Mouse (Mus musculus): ENCODE measurements at regions not wholly inside any gene's neighbourhood (a gene's known extent, or its start where the extent isn't known, plus 50 kb on each side); places are given as distances from the start of the nearest gene placed in this dataset.

DNA sequence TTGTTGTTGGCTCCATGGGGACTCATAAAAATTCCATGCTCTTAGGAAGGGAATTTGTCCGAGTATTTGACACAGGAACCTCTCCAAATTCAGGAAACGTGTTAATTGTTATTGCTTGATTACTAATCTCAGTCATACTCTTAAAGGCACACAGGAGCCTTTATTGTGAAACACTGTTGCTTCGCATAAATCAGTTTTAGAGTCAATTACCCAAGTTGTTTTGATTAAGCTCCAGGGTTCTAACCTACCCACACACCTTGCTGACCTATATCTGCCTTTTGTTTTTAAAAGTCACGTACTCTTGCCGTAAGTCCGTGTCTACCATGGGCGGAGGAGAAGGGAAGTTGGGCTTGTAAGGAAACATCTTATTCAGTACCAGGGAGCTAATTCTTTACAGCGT, 89.6 kb upstream of the Cxadr start:
- 84% methylated on average over 8 of the region's 8 CpGs for WGBS
- H3K9me3 ChIP-seq, result no peaks in the 10 kb centered on the region
- H3K4me3 ChIP-seq, result no peak overlapping the region
- H3K27ac ChIP-seq, result no peak overlapping the region
- H3K27me3 ChIP-seq, result no peaks in the 10 kb centered on the region
- no peaks in the 10 kb centered on the region for H3K36me3 ChIP-seq
- ATAC-seq (ENCODE audit: low FRiP score), result no peak
- no peaks in the 10 kb centered on the region for H3K4me1 ChIP-seq (replicated peaks)
- no peak overlapping the region for H3K9ac ChIP-seq
- no peak overlapping the region for H3K4me2 ChIP-seq

DNA sequence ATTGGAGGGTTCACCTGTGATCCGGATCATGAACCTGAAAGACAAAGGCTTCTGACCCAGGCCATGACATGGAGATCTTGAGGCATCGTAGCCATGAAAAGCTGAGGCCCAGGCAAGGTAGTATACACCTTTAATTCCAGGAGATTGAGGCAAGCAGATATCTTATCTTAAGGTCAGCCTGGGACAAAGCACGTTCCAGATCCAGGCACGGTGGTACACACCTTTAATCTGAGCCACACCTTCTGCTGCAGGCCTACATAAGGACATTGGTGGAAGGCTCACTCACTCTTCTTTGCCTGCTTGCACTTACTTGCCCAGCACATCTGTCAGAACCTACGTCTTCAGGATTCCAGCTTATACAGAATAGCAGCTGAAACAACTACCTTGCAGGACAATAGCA, 93.0 kb upstream of the Cxadr start:
- no peak overlapping the region for H3K4me2 ChIP-seq
- no peak overlapping the region for H3K27ac ChIP-seq
- no peak overlapping the region for H3K9ac ChIP-seq
- ATAC-seq (ENCODE audit: low FRiP score), result no peak
- no peak overlapping the region for H3K4me3 ChIP-seq
- H3K9me3 ChIP-seq, result no peaks in the 10 kb centered on the region
- no peaks in the 10 kb centered on the region for H3K27me3 ChIP-seq
- H3K36me3 ChIP-seq, result no peaks in the 10 kb centered on the region
- H3K4me1 ChIP-seq (replicated peaks), result no peaks in the 10 kb centered on the region
- 91% methylated on average over 5 of the region's 5 CpGs for WGBS

DNA sequence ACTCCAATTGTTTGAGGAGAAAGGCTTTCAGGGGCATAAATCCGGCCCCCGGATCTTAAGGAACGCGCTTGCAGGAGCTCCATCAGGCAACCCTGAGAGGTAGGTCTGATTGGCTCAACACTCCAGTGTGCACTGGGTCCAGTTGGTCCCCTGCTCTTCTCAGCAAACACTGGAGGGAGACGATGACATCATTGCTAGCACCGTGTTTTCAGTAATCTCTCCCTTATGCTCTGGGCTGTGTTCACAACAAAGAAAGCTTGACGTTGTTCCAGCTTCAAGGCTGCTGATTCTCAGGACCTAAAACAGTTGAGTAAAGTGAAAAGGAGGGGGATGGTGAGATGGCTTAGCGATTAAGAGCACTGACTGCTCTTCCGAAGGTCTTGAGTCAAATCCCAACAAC, 97.0 kb upstream of the Cxadr start:
- 85% methylated on average over 9 of the region's 9 CpGs for WGBS

DNA sequence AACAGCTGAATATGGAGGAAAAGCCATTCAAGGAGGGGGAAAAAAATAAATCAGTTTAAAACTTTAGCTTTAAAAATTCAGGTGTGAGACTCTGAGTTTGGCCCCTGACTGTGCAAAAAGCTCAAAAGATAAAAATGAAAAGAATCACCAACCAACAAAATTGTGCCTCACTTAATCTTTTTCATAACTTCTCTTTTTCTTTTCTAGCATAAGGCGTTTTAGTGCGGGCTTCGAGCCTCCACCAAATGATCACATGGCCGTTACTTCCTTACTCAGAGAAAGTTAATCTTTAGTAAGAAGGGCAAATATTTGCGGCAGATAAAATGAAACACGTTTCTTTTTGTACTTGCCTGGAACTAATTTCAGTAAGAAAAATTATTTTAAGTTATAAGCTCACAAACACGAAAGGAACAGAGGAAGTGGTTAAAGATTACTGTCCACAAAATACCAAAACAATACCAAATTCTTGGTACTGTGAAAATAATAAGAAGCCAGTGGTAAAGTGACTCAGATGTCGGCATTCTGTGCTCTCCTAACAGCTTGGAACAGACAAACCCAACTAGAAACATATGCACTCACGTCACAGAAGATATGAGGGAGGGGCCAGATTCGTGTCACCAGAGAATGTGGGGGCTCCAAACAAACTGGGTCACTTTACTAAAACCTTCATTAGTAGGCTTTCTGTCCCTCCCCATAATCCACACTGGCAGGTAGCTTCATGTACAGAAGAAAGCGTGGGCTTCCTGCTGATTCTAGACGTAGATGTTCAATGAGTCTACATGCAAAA, 101.1 kb upstream of the Cxadr start:
- H3K9me3 ChIP-seq, result no peaks in the 10 kb centered on the region
- ATAC-seq (ENCODE audit: low FRiP score), result no peak
- H3K27me3 ChIP-seq, result no peaks in the 10 kb centered on the region
- H3K9ac ChIP-seq, result no peak overlapping the region
- no peaks in the 10 kb centered on the region; the same call in 1 of the 2 replicates for H3K4me1 ChIP-seq (replicated peaks)
- no peak overlapping the region for H3K4me3 ChIP-seq
- no peak overlapping the region for H3K4me2 ChIP-seq
- no peak overlapping the region for H3K27ac ChIP-seq
- 87% methylated on average over 12 of the region's 12 CpGs for WGBS
- no peaks in the 10 kb centered on the region for H3K36me3 ChIP-seq

More for the DNA sequence above, 97.0 kb upstream of the Cxadr start:
- Histone ChIP-seq H3K9me3 (no peaks in the 10 kb centered on the region), H3K9ac (no peak overlapping the region), H3K4me2 (no peak overlapping the region), H3K4me1 (replicated peaks) (no peaks in the 10 kb centered on the region), H3K36me3 (no peaks in the 10 kb centered on the region), H3K27ac (no peak overlapping the region), H3K4me3 (no peak overlapping the region), H3K27me3 (no peaks in the 10 kb centered on the region)
- ATAC-seq (ENCODE audit: low FRiP score), result no peak

DNA sequence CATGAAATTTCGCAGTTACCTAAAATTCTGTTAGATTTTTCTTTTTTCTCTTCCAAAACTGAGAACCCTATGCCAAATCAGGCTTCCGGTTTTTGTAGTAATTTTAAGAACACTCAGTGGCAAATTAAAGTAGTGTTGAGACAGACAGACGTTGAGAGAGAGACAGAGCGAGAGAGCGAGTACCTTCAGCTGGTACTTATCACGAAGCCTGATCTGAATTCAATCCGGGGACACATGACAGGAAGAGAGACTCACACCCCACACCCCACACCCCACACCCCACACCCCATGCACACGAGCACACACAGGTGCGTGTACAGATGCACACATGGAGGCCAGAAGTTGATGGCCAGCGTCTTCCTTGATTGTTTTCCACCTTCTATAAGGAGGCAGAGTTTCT, 102.0 kb upstream of the Cxadr start:
- WGBS, result 82% methylated on average over 10 of the region's 10 CpGs
- Histone ChIP-seq H3K4me3 (no peak overlapping the region), H3K27me3 (no peaks in the 10 kb centered on the region), H3K9me3 (no peaks in the 10 kb centered on the region), H3K9ac (no peak overlapping the region), H3K4me1 (replicated peaks) (no peaks in the 10 kb centered on the region; the same call in 1 of the 2 replicates), H3K4me2 (no peak overlapping the region), H3K36me3 (no peaks in the 10 kb centered on the region), H3K27ac (no peak overlapping the region)
- ATAC-seq (ENCODE audit: low FRiP score), result no peak

DNA sequence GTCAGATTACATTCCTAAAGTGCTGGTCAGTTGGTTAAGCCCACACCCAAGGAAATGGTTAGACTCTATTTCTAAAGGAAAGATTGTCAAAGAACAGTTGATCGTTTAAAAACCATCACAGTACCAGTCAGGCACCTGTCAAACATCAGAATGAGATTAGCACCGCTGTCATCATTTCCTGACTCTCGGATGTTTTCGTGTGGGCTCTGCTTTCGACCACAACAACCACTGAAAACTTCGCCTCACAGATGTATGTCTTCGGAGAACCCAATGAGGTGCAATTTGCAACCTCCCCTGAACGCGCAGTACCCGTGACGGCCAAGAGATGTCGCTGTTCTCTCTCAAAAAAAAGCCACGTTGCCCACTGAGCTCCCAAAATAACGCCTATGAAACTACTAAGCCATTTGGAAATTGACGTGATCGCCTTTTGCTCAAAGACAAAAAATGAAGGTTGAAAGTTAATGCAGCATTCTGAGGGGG, 102.6 kb upstream of the Cxadr start:
- H3K9ac ChIP-seq, result no peak overlapping the region
- H3K4me1 ChIP-seq (replicated peaks), result no peaks in the 10 kb centered on the region; the same call in 1 of the 2 replicates
- H3K9me3 ChIP-seq, result no peaks in the 10 kb centered on the region
- WGBS, result 8% methylated on average over 16 of the region's 16 CpGs
- ATAC-seq (ENCODE audit: low FRiP score), result no peak
- no peaks in the 10 kb centered on the region for H3K27me3 ChIP-seq
- no peak overlapping the region for H3K4me3 ChIP-seq
- no peaks in the 10 kb centered on the region for H3K36me3 ChIP-seq
- H3K4me2 ChIP-seq, result no peak overlapping the region
- H3K27ac ChIP-seq, result no peak overlapping the region

DNA sequence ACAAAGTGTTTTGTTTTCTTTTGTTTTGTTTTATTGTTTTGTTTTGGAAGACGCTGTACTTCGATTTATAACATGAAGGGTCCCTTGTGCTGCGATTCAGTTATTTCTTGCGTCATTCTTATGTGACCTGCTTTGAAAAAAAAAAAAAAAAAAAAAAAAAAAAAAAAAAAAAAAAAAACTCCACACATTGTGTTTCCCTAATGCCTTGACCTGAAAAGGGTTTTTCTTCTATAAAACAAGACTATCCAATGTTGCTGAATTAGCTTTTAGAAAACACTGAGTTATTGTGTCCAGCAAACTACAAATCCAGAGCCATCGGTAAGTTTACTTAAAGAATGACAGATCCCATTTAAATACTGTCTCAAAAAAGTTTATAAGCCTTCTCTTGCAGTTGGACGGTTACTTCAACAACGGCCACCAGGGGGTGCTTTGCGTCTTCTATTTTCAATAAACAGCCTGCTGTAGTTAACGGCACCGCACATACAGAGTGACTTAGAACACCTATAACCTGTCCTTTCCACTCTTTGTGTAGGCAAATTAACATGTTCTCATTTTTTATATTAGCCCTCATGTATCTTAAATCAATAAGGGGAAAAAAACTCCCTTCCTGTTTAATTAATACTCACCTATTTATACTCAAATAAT, 103.9 kb upstream of the Cxadr start:
- Histone ChIP-seq H3K4me2 (no peak overlapping the region), H3K36me3 (no peaks in the 10 kb centered on the region), H3K27me3 (no peaks in the 10 kb centered on the region), H3K9ac (no peak overlapping the region), H3K9me3 (no peaks in the 10 kb centered on the region), H3K27ac (no peak overlapping the region), H3K4me1 (replicated peaks) (no peaks in the 10 kb centered on the region; the same call in 1 of the 2 replicates), H3K4me3 (no peak overlapping the region)
- ATAC-seq (ENCODE audit: low FRiP score), result no peak
- WGBS, result 13% methylated on average over 10 of the region's 10 CpGs

DNA sequence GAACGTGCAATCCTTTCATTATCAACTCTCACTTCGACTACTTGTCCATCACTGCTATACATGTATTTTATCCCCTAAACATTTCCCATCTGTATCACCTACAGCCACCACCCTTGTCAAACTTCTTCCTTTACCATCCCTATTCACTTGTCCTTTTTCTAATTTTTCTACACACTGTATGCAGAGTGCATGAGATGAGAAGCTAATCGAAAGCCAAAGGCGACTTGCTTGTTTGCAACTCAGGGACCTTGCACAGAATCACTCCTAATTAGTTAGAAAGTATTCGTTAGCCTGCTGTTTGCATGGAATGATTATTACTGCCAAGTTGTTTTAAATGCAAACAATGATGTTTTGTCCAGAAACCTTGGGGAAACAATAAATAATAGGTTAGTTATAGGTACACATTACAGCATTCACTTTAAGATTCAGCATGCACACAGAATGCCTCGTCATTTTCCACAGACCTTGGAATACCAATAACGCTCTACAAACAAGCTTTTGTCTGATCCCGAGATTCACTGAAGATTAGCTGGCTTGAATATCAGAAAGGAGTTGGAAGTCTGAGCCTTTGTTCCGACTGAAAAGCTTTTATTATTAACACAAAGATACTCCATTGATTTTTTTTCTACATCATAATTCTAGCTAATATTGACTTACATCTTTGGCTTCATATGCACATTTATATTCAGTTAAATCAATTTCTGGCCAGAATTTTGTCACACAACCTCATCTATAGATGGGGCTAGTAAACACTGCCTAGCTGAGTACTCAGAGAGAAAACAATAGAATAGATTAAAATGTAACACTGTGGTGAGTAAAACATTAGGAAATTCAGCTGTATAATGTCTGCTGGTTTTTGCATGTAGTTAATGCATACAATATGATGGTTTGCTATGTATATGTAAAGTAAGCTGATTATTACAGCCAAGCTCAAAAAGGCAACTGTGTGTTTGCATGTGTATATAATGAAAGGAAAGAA, 130.4 kb upstream of the Cxadr start:
- H3K4me2 ChIP-seq, result no peak overlapping the region
- no peaks in the 10 kb centered on the region for H3K4me1 ChIP-seq (replicated peaks)
- no peaks in the 10 kb centered on the region for H3K27me3 ChIP-seq
- no peak overlapping the region for H3K27ac ChIP-seq
- no peak overlapping the region for H3K4me3 ChIP-seq
- 67% methylated on average over 9 of the region's 9 CpGs for WGBS
- no peak overlapping the region for H3K9ac ChIP-seq
- no peak for ATAC-seq (ENCODE audit: low FRiP score)
- H3K36me3 ChIP-seq, result no peaks in the 10 kb centered on the region
- no peaks in the 10 kb centered on the region for H3K9me3 ChIP-seq

DNA sequence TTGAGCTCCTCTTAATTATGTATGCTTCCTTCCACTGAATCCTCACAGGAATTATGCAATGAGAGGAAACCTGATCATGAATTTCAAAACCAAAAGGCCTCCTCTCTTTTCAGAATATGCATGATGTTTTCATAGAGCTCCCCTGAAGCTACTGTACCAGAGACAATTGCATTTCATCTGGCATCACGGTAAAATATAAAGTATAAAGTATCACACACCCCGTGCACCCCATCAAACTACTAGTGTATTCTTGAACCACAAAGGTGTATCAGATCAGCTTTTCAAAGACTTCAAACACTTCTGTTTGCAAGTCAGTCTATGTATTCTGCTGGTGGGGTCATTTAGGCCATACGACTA, 144.4 kb upstream of the Cxadr start:
- peak overlapping the region; percentile 66 for H3K27ac ChIP-seq
- no peak overlapping the region for H3K4me2 ChIP-seq
- H3K27me3 ChIP-seq, result no peaks in the 10 kb centered on the region
- no peaks in the 10 kb centered on the region for H3K36me3 ChIP-seq
- no peaks in the 10 kb centered on the region for H3K9me3 ChIP-seq
- H3K4me1 ChIP-seq (replicated peaks), result peaks cover 4% of the 10 kb centered on the region
- no peak overlapping the region for H3K9ac ChIP-seq
- ATAC-seq (ENCODE audit: low FRiP score), result 0 out of 2 replicates have a peak, but pooled peaks have one; percentile 39
- WGBS, result 68% methylated on average over 3 of the region's 3 CpGs
- no peak overlapping the region for H3K4me3 ChIP-seq

DNA sequence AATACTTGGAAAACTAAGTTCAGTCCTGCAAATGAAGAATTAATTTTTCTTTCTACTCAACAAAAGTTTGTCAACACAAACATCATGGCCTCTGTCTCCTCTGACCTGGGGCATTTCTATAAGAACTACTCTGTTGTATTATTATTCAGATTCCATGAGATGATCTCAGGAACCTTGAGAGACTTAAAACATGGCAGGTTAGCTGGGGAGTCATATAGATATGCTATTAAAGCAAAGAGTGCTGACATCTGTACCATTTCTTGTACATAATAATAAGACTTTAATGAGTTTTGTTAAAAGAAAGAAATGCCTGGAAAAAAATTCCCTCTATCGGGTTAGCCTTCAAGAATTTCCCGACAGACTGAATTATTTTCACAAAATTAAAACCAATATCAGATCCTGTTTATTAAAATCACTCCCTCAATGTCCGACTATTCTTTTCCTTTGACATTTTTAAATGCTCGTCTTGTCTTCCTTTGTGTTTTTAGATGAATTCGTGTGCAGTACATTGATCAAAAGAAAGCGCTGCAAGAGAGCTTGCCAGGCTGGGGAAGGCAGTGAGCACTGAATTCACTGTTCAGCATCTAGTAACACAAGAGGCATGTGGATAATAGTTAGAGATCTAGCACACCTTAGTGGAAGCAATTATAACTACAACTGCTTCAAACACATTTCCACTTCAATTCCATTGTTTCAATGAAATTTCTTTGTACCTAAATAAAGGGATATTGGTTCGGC, 145.0 kb upstream of the Cxadr start:
- 18% methylated on average over 7 of the region's 7 CpGs for WGBS
- Histone ChIP-seq H3K9me3 (no peaks in the 10 kb centered on the region), H3K27ac (peak overlapping the region; percentile 66), H3K4me2 (0 out of 2 replicates have a peak overlapping the region, but pooled peaks have one; percentile 6), H3K27me3 (no peaks in the 10 kb centered on the region), H3K4me1 (replicated peaks) (peaks cover 4% of the 10 kb centered on the region), H3K4me3 (no peak overlapping the region), H3K9ac (no peak overlapping the region), H3K36me3 (no peaks in the 10 kb centered on the region)
- ATAC-seq (ENCODE audit: low FRiP score), result peak; percentile 96

DNA sequence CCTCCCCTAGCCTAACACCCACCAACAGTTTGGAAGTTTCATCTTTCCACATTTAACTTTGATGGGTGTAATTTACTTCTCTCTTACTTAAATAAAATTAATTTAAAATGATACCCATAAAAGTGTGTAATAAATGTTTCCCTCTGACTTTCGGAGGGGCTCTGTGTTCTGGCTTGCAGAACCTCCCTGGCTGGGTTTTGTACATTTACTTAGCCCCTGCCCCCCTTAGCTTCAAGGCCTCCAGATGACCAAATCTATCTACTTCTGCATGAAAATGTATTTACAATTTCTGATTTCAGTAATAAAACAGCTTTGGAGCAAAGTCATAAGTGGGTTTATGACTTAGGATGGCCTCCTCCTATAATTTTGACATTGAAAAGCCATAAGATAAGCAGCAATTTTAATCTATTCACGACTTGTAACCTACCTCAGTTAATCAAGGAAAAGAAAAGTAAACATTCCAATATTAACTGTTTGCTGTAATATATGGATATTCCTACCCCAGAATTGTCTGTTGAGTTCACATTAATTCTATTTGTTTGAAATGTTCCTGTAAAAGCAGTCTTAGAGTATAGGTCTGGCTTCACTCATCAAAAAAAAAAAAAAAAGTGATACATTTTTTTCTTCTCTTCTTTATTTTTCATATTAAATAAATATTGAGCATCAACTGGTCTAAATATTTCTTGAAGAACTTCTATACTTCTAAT, 147.2 kb upstream of the Cxadr start:
- no peak for ATAC-seq (ENCODE audit: low FRiP score)

More for the DNA sequence above, 147.2 kb upstream of the Cxadr start:
- 84% methylated on average over 2 of the region's 2 CpGs for WGBS
- H3K4me1 ChIP-seq (replicated peaks), result peaks cover 4% of the 10 kb centered on the region
- H3K27ac ChIP-seq, result no peak overlapping the region
- H3K9me3 ChIP-seq, result no peaks in the 10 kb centered on the region
- H3K4me3 ChIP-seq, result no peak overlapping the region
- no peaks in the 10 kb centered on the region for H3K27me3 ChIP-seq
- H3K4me2 ChIP-seq, result no peak overlapping the region
- H3K9ac ChIP-seq, result no peak overlapping the region
- H3K36me3 ChIP-seq, result no peaks in the 10 kb centered on the region
